Mouse (Mus musculus) kidney, postnatal 10 days (tissue): ENCODE measurements around the gene Muc3.
"Not testable (repeated sequence)": the region's sequence is repeated elsewhere in the genome, so short reads cannot be mapped to it uniquely, and the experiment has no call there.

Experiments used
- DNase-seq: peaks from one replicate; pipeline ENCODE4 v3.0.0; 2021; ENCODE audit warnings: mixed read lengths

Gene Muc3

DNA sequence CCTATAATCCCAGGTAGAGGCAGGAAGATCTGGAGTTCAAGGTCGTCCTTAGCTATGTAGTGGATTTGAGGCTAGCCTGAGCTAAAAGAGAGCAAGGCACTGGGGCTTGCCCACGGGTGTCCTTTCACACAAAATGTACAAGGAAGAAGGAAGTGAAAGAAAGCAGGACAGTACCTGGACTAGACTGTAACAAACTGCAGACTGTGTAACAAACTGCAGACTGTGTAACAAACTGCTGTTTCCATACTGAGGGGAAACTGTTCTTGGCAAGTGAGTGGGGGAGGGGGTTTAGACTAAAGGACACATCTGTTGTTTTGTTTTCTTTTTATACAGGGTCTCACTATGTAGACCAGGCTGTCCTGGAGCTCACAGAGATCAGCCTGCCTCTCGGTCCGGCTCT is 27.8 kb downstream of the Muc3 start:
- no peak for DNase-seq

DNA sequence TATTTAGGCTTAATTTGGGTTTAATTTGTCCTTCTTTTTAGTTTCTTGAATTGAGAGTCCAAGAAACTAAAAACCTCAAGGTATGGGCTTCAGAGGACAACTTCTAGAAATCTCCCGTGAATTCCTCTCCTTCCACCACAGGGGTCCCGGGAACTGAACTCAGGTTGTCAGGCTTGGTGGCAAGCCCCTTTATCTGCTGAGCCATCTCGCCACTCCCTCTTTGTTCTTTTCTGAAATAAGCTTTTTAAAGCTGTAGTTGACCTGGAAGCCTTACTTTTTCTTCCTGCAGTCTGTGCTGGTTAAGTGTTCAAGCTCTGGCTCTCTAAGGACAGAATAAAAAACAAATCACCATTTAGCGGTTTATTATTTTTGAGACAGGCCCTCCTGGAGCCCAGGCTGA is 30.2 kb downstream of the Muc3 start:
- no peak for DNase-seq

DNA sequence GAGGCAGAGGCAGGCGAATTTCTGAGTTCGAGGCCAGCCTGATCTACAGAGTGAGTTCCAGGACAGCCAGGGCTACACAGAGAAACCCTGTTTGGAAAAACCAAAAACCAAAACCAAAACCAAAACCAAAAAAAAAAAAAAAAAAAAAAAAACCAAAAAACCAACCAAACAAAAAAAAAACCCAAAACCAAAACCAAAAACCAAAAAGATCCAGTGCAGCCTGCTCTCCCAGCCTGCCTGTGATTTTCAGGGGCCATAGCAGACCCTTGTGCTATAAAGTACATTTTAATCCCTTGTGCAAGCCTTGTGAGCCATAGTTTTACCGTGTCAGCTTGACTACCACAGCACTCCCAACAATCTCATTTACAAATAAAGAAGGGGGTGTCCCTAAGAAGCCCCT is 31.1 kb downstream of the Muc3 start:
- not testable (repeated sequence) for DNase-seq

DNA sequence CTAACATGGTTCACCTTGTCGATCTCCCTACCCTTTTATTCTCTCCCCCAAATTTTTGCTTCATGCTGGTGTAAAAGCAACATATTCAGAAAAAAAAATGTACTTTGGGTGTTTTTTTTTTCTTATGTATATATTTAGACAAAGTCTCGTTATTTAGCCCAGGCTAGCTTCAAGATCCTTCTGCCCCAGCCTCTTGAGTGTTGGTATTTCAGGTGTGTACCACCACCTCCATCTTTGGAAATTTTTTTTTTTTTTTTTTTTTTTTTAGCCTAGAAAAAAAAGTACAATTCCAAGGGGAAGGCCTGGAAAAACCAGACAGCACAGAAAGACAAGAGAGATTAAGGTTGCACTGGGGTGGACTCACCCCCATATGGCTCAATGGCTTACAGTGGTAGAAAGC is 32.1 kb downstream of the Muc3 start:
- DNase-seq, result no peak

DNA sequence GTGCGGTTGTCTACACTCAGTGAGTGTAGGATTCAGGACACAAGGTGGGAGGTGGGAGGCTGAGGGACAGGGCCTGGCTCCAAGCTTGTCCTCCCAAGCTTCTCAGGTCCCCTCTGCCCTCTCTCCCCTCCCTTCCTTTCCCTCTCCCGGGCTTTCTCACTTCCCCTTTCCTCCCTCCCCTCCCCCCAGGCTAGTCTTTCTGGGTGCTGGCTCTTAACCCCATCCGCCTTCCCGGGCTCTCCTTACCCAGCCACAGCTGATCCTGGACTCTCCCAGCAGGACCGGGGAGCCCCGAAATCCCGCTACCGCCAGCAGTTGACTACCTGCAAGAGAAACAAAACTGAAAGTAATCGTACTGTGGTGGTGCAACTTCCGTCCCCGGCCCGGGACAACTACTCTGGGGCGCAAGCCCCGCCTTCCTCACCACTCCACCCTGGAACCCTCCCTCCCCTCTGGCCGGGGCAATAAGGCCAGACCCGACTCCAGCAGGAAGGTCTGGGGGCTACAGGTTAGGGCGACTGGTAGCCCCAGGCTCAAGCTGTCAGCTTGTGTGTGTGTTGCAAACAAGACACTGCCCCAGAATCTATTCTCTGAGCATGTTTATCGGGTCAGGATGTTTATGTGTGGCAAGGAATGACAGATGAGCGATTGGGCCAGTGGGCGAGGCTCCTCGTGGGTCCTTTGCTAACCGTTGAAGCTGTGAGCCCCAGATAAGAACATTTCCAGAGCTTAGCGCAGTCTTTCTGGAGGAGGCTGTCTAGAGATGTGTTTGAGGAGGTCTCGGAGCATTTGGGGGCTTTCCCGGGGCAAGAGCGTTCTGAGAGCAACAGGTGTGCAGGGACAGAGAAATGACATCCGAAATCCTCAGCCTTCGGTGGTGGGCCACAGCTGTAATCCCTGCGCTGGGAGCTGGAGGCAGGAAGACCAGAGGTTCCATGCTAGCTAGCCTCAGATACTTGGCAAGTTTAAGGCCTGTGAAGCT is 33.0 kb downstream of the Muc3 start, which contains the start of gene Trim56:
Trim56 (minus strand) TSS at position 344 of the 982 bp plus-strand sequence.
- peak; percentile 86 for DNase-seq

DNA sequence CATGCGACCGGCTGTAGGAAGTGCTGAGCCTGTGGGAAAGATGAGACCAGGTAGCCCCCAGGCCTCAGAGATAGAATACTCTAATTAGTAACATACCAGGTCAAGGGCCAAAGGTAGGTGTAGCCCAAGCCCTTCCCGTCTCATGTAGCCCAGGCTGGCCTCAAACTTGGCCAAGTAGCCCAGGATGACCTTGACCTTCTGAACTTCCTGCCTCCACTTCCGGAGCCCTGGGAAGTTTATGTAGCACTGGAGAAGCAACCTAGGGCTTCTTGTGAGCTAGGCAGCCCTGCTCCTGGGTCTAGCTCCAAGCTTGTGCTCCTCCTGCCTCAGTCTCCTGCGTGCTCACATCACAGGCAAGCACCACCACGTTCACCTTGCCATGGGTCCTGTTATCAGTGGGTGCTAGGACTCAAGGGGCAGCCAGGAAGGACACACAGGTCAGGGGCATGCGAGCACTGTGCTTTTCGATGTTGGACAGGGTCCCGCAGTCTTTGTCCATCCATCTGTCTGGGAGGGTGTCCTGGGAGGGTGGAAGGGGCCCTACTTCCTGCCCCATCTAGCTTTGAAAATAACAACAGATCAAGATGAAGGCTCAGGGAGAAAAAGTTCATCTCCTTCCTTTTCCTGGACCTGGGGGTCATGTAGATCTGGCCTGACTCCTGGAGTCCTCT is 34.1 kb downstream of the Muc3 start:
- no peak for DNase-seq

DNA sequence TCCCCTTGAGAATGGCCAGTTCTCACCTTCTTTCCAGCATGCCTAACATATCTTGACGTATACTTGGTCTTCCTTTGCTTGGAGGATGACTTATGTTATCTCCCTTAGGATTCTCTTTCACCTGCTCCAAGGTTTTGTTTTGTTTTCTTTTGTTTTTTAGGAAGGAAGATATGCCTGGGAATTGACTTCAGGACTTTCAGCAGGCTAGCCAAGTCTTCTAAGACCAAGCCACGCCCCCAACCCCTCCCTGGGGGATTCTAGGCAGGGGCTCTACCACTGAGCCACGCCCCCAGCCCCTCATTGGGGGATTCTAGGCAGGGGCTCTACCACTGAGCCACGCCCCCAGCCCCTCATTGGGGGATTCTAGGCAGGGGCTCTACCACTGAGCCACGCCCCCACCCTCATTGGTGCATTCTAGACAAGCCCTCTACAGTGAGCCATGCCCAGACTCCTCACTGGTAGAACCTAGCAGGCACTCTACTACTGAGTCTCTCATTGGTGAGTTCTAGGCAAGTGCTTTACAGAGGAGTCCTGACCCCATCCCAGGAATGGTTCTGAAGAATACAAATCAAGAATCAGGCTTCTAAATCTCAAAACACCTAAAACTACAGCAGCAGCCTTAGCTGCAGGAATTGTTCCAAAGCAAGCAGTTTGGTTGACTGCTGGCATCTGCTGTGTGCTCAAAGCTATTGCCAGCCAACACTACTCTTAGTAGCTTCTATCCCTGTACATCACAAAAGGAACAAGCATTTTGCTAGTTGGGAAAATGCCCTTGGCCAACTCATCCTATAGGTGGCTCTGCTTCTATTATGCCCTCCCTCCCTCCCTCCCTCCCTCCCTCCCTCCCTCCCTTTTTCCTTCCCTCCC is 37.3 kb downstream of the Muc3 start:
- DNase-seq, result no peak

DNA sequence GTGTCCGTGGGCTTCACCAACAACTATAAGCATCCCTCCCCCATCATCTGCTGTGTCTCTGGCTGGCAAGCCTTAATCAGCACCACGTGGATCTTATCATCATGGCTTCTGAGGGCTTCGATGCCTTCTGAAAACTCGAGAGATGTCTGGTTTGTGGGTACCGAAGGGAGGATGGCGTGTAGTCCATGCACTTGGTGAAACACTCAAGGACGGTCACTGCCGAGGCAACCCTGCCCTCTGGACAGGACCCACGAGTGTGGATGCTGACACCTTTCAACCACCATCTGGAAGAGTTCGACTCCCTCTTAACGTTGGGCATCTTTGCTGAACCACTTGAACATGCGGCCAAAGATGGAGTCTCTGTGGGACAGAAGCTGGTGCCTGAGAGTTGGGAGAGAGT is 38.3 kb downstream of the Muc3 start:
- DNase-seq, result no peak

DNA sequence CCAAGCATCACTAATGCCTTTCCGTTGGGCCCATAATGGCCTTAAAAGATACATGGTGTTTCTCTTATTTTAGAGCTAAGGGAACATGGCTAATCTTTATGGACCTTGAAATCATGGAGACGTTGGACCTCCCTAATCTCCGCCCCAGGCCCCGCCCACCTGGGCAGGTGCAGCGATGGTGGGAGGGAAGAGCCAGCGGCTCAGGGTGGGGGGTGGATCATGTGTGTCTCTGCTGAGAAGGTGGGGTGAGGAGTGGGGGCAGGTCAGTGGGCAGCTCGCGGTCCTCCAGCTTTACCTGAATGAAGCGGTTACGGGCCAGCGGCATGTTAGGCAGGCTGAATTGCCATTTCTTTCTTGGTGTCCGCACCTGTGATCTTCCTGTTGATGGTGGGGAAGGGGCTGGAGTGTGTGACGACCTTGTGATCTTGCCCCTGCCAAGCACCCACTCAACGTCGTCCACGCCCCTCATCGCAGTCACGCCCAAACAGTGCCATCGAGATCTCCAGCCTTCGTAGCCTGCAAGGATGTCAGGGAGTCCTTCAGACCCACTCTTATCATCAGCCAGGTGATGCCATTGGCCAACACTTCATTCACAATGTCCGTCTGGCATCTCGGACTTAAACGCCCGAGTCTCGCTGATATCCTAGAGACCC is 39.1 kb downstream of the Muc3 start:
- peak; percentile 62 for DNase-seq

DNA sequence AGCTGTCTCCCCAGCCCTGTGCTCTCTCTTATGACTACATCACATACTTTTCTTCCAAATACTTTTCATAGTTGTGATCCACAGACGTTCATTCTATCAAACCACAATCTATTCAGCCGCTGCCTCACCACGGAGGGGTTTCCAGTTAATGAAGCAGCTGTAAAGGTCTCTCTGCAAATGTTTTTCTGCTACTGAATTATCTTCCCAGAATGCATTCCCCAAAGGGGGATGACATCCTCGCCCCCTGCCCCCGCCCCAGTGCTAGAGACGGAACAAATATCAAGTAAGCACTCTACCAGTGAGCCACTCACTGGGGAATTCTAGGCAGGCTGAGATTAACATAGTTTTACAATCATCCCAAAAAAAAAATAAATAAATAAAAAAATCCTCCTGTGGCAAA is 41.0 kb downstream of the Muc3 start:
- DNase-seq, result no peak

DNA sequence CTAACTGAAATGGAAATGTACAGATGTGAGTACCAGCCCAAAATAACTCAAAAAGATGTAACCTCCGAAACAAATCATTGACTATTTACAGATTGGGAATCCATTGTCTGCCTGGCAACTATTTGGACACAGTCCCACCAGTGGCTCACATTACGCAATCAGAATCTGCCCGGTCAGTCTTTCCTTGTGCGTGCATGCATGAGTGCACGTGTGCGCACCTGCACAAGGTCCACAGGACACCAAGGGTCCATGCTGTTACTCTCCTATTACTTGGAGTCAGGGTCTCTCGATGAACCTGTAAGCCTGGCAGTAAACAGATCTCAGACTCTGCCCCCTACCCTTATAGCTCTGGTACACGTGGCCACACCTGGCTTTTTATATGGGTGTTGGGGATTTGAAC is 41.5 kb downstream of the Muc3 start:
- DNase-seq, result peak; percentile 56

DNA sequence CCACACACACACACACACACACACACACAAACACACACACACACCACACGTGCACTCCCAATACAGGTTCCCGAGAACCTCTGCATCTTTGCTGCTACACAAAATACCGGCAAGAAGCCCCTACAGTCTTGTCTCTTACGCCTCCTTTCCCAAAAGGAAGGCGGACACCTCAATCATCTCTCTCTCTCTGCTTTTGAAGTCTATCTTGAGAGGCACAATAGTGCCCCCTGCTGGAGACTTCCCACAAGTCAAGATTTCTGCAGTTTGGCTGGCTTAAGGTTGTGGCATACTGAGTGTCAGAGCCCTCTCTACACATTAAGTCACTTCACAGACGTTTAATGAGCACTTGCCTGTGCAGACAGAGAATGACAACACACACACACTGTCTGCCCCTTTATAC is 42.1 kb downstream of the Muc3 start:
- peak; percentile 91 for DNase-seq

DNA sequence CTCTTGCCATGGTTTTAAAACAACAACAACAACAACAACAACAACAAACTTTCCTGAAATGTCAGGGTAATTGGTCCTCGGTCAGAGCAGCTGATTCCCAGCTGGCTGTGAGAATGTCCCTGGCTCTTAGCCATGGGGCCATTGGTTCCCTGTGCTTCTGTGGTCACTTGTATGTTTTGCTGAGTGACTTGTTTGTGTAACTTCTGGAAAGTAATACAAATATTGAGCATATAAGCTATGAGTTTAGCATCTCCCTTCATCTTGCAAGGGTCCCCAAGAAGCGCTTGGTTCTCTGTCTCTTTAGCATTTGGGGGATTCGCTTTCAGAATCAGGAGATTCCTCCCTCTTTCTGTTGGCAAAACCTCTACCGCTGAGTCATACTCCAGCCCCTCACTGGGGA is 42.7 kb downstream of the Muc3 start:
- peak; percentile 76 for DNase-seq

DNA sequence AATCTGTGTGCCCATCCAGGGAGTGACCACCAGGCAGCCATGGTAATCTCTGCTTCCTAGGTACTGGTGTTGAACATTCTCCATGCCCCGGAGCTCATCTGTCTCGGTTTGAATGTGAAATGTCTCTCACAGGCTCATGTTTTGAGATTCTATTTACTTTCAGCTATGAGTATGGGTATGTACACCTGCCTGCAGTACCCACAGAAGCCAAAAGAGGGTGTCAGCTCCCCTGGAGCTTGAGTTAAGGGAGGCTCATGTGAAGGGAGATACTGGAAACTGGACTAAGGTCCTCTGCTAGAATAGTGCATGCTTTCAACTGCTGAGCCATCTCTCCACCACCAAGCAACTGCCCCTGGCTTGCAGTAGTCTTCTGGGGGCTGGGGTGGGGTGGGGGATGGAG is 45.2 kb downstream of the Muc3 start:
- DNase-seq, result no peak

DNA sequence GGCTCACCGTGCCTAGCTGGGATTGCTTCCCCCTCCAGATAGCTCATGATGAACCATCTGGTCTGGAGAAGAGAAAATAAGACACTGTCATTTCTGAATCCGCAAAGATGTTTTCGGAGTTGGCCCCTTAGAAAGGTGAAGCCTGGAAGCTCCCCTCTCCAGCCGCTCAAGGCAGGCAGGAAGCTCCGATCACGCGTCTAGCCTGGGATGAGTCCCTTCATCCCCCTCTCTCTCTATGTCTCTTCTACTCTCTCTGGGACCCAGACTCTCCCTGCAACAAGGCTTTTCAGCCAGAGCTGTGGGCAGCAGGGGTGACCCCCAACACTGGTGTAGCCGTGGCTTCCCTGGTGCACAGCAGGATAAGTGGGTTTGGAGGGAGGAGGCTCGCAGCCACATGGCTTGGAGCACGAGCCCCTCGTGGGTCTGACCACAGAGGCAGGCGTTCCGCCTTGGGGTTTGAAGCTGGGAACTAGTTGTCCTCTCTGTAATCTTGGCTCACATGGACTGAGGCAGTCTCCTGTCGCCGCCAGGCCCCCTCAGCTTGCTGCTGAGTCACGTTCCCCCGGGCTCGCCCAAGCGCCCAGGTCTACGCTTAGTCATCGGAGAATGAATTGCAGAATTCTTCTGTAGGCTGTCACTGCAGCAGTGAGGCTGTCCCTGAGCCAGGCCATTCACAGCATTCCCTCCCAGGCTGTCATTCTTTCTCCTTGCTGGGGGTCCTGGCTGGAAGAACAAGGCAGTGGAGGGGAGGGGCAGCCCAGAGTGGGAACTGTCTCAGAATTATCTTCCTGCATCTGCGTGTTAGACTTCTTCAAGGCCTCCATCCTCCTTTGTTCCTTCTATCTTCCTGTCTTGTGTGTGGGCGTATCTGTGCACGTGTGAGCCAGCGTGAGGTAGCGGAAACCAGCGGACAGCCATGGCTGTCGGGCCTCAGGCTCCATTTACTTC is 46.3 kb downstream of the Muc3 start:
- DNase-seq, result peak; percentile 32

DNA sequence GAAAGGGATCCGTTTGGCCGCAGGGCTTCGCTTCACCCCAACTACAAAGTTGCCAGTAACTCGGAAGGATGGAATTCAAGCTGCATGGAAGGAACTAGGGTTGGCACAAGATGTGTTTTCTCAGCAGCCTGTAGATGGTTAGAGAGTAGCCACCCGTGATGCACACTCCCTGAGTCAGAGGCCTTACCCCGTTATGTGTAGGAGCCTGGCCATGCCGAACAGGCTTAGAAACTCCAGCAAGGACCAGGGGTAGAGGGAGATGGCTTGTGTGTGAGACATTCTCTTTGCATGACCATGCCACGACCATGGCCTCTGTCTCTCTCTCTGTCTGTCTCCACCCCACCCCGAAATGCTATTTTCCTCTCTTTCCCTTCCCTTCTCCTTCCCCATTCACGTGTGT is 47.0 kb downstream of the Muc3 start:
- no peak for DNase-seq

DNA sequence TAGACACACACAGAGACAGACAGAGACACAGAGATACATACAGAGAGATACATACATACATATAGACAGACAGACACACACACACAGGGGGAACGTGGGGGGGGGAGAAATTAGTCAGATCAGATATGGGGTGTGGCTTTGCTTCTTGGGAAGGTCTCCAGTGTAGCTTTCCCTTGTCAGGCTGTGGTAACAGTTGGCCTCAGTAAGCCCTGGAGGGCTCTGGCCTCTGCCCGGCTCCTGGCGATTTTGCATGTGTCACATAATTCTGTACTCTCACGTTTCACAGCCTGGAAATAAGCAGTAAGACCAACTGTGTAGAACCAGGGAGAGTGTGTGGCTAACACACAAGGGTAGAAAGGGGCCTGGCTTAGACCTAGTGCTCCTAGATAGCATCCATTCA is 48.5 kb downstream of the Muc3 start:
- no peak for DNase-seq

DNA sequence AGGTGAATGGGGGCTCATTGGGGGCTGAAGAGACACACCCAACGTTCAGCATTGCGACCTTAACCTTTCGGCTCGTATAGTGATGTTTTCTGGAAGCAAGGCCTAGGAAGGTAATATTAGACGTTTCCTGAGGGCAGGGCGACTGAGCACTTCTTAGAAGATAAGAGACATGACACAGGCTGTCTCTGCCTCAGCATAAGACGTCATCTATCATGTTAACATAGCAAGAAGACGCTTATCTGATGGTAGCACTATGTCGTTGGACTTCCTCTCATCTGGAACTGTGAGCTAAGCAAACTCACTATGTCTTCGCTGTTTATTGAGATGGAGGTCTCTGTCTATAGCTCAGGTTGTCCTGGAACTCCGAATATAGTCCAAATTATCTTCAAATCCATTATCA is 50.7 kb downstream of the Muc3 start:
- no peak for DNase-seq

DNA sequence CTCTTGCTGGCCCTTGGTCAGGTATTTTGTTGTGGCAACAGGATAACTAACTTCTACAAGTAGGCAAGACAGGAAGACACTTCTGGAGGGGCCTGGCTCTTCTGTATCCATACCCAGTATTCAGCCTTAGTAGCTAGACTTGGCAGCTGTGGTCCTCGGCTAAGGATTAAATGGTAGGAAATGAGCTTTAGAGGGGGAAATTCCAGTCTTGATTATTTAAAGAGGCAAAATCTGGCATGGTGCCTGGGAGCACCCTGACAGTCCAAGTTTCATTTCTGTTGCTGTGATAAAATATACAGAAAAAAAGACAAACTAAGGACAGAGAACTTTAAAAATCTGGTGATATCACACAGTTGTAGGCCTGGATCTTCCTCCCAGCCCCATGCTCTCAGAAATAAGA is 53.1 kb downstream of the Muc3 start:
- peak; percentile 87 for DNase-seq

DNA sequence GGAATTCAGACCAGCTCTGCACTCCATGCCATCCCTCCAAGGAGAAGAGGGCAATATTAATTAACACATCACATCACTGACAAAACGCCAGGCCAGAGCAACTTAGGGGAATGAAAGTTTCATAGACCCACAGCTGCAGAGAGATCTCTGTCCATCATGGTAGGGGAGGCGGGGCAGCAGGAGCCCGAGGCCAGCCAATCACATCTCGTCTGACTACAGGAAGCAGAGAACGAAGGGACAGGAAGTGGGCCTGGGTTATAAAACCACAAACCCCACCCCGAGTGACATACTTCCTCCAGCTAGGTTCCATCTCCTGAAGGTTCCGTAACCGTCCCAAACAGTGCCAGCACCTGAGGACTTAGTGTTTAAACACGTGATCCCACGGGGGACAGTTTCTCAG is 54.0 kb downstream of the Muc3 start:
- DNase-seq, result no peak

DNA sequence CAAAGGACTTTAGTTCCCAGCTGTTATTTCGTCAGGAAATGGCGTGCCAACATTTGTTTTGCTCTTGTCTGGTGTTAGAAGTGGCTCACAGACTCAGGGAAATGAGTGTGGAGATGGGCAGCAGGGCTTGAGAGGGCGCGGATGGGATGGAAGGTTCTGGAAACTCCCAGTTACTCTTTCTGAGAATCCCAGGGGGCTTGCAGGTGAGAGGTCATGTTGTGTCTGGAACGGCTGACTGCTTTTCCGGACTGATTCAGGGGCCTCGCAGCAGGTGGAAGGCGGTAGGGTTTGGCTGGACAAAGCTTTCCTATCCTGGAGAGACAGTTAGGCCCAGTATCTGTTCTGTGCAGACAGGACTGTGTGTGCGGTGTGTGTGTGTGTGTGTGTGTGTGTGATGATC is 55.4 kb downstream of the Muc3 start:
- DNase-seq, result peak; percentile 67
